Mouse (Mus musculus): ENCODE data around the gene Gm20518.

GRCm38 (mm10) chr16:17834543-17834942, 56.9 kb downstream of the Gm20518 start:
- TF ChIP-seq CTCF (IDR thresholded peaks at IDR 0.05; ENCODE audit: low read depth) = no peak
- no peak for TF ChIP-seq EP300 (optimal IDR thresholded peaks at IDR 0.05)
